Mouse (Mus musculus) splenic B cell, adult 2 months (primary cell): Measurements from ENCODE around the gene Ccdc14.

Experiments used
- DNase-seq: peaks from one replicate; pipeline ENCODE4 v3.0.0-alpha.2; 2011; ENCODE audit warnings: low read depth, low spot score
- H3K27me3 ChIP-seq: 2 replicates; pipeline ENCODE4 v1.6.1; 2012; ENCODE audit warnings: mild to moderate bottlenecking, low read length, moderate library complexity, mixed read lengths; ENCODE audit not compliant: control insufficient read depth, poor library complexity, insufficient read depth, severe bottlenecking
- H3K36me3 ChIP-seq: 2 replicates; pipeline ENCODE4 v1.6.1; 2012; ENCODE audit warnings: mild to moderate bottlenecking, low read length, moderate library complexity, mixed read lengths; ENCODE audit not compliant: control insufficient read depth, poor library complexity, insufficient read depth, severe bottlenecking

Gene Ccdc14

GRCm38 (mm10) chr16:34748081-34748720 is 57.8 kb downstream of the Ccdc14 start:
- DNase-seq, result no peak
- no peaks in the 10 kb centered on the region for H3K36me3 ChIP-seq
- H3K27me3 ChIP-seq, result peaks cover 2% of the 10 kb centered on the region; the same call in 1 of the 2 replicates

- DNase-seq, result no peak
- no peaks in the 10 kb centered on the region for H3K36me3 ChIP-seq
- H3K27me3 ChIP-seq, result peaks cover 2% of the 10 kb centered on the region; the same call in 1 of the 2 replicates
These were observed 59.1 kb downstream of the Ccdc14 start for GRCm38 (mm10) chr16:34749536-34749935.

DNA sequence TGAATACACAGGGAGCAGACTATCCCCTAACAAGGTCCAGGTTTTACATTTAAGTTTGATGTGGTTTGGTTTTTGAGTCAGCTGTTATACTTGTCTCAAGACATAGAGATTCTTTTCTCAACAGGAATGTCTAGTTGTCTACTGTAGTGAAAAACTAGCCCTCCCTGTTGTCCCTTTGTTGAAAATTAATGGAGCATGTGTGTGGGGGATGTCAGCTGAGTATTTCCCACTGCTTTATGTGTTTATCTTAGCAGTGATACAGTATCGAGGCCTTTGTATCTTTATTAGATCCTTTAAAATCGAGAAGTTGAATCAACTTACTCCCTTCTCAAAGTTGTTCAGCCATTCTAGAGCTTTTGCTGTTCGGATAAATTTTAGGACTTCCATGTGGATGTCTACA is 61.6 kb downstream of the Ccdc14 start:
- no peaks in the 10 kb centered on the region for H3K36me3 ChIP-seq
- no peak for DNase-seq
- H3K27me3 ChIP-seq, result no peaks in the 10 kb centered on the region

DNA sequence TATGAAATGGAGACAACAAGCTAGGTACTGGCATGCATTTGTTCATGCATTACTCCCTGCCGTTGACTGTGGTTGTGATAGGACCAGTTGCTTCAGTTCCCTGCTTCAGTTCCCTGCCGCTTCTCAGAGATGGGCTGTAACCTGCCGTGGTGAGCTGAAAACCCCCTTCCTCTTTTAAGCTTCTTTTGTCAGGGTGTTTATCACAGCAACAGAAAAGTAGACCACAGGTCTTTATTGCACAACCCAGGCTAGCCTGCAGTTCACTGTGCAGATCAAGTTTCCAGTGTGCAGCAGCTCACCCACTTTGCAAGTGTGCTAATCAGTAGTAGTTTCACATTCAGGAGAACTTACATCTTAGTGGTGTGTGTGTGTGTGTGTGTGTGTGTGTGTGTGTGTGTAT is 62.6 kb downstream of the Ccdc14 start:
- Histone ChIP-seq H3K36me3 (no peaks in the 10 kb centered on the region), H3K27me3 (no peaks in the 10 kb centered on the region)
- no peak for DNase-seq

- H3K27me3 ChIP-seq, result no peaks in the 10 kb centered on the region
- DNase-seq, result no peak
These were observed 66.6 kb downstream of the Ccdc14 start for GRCm38 (mm10) chr16:34756991-34757390.

GRCm38 (mm10) chr16:34758205-34758604 is 67.8 kb downstream of the Ccdc14 start:
- H3K27me3 ChIP-seq, result no peaks in the 10 kb centered on the region
- no peaks in the 10 kb centered on the region for H3K36me3 ChIP-seq
- DNase-seq, result no peak

More at GRCm38 (mm10) chr16:34756991-34757390, 66.6 kb downstream of the Ccdc14 start:
- no peaks in the 10 kb centered on the region for H3K36me3 ChIP-seq

GRCm38 (mm10) chr16:34763959-34764591 is 73.7 kb downstream of the Ccdc14 start:
- Histone ChIP-seq H3K27me3 (no peaks in the 10 kb centered on the region), H3K36me3 (no peaks in the 10 kb centered on the region)
- DNase-seq, result no peak

DNA sequence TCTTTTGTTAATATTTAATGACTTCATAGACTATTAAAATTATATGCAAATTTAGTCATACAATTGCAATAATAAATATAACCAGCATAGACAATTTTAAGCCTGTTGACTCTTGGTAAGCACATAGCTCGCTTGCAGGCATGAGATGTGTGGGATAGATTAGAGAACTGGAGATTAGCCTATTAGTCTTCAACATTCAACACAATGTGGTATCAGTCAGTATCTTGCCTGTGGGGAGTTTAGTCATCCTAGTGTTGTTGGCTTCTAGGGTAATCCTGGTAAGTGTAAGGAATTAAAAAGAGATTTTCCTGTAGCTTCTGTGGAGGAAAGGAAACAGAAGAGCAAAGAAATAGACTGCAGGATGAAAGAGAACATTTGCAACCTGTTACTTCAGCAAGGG is 75.2 kb downstream of the Ccdc14 start:
- H3K27me3 ChIP-seq, result no peaks in the 10 kb centered on the region
- no peak for DNase-seq
- H3K36me3 ChIP-seq, result no peaks in the 10 kb centered on the region

GRCm38 (mm10) chr16:34766193-34766592 is 75.8 kb downstream of the Ccdc14 start:
- no peaks in the 10 kb centered on the region for H3K27me3 ChIP-seq
- DNase-seq, result no peak
- H3K36me3 ChIP-seq, result no peaks in the 10 kb centered on the region

DNA sequence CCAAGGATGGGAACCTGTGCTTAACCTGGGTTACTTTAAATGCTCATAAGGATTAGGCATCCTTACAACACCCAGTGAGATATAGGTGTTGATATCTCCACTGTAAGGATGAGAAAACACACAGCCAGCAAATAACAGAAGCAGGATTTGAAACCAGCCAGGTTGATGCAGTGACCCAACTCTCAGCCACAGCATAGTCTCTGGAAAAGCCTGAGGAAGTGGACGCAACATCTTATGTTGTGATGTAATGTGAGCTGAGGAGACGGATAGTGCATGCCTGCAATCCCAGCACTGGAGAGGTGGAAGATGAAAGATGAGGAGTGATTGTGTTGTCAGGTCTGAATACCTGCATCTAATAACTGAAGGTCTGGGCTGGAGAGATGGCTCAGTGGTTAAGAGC is 77.0 kb downstream of the Ccdc14 start:
- no peak for DNase-seq
- no peaks in the 10 kb centered on the region for H3K36me3 ChIP-seq
- no peaks in the 10 kb centered on the region for H3K27me3 ChIP-seq

- no peaks in the 10 kb centered on the region for H3K36me3 ChIP-seq
- DNase-seq, result no peak
- H3K27me3 ChIP-seq, result no peaks in the 10 kb centered on the region
These were observed 78.0 kb downstream of the Ccdc14 start for GRCm38 (mm10) chr16:34768436-34768835.

- Histone ChIP-seq H3K27me3 (no peaks in the 10 kb centered on the region), H3K36me3 (no peaks in the 10 kb centered on the region)
- DNase-seq, result no peak
These were observed 79.7 kb downstream of the Ccdc14 start for GRCm38 (mm10) chr16:34770127-34770526.

- H3K36me3 ChIP-seq, result no peaks in the 10 kb centered on the region
- H3K27me3 ChIP-seq, result no peaks in the 10 kb centered on the region
- no peak for DNase-seq
These were observed 82.1 kb downstream of the Ccdc14 start for GRCm38 (mm10) chr16:34772445-34773032.
